Mouse (Mus musculus) intestine, embryonic 14.5 days (tissue): ENCODE results near the gene Wipf1. TPM values are rescaled to one million over a fixed set of nuclear protein-coding genes. Genes with fewer than 3 reads are reported as not detected.
A peak's percentile ranks its signal among the peaks of the same experiment; 100 is the strongest.

Experiments used
- ATAC-seq: fragments of 200-750 bp; cut with Nextera tagmentation; replicated peaks from 2 replicates; pipeline ENCODE4 v1.8.0; 2017; ENCODE audit warnings: low read depth, moderate number of reproducible peaks, moderate TSS enrichment, moderate library complexity; ENCODE audit not compliant: low FRiP score, low TSS enrichment
- DNase-seq: peaks from one replicate; pipeline ENCODE4 v3.0.0-alpha.2; 2018; ENCODE audit warnings: low spot score
- H3K27ac ChIP-seq: fragments of 300-500 bp; sonication (generic); 2 replicates; pipeline ENCODE4 v1.5.1; 2014; ENCODE audit warnings: low read depth, mild to moderate bottlenecking, control low read depth
- H3K27me3 ChIP-seq: fragments of 300-500 bp; sonication (generic); replicated peaks from 2 replicates; pipeline ENCODE4 v1.6.1; 2014; ENCODE audit warnings: low read length, control low read depth; ENCODE audit not compliant: control insufficient read depth, insufficient read depth
- H3K36me3 ChIP-seq: fragments of 300-500 bp; sonication (generic); 2 replicates; pipeline ENCODE4 v1.6.1; 2014; ENCODE audit warnings: low read length, control low read depth; ENCODE audit not compliant: control insufficient read depth, insufficient read depth
- H3K4me1 ChIP-seq: fragments of 300-500 bp; sonication (generic); replicated peaks from 2 replicates; pipeline ENCODE4 v1.6.1; 2014; ENCODE audit warnings: low read length, control low read depth, mixed read lengths; ENCODE audit not compliant: control insufficient read depth, insufficient read depth
- H3K4me2 ChIP-seq: fragments of 300-500 bp; sonication (generic); 2 replicates; pipeline ENCODE4 v1.6.1; 2014; ENCODE audit warnings: low read length
- H3K4me3 ChIP-seq: fragments of 300-500 bp; sonication (generic); 2 replicates; pipeline ENCODE4 v1.5.1; 2014; ENCODE audit warnings: low read depth, low read length, control low read depth, mixed read lengths
- H3K9ac ChIP-seq: fragments of 300-500 bp; sonication (generic); 2 replicates; pipeline ENCODE4 v1.6.1; 2014; ENCODE audit warnings: mild to moderate bottlenecking, low read length
- H3K9me3 ChIP-seq: fragments of 300-500 bp; sonication (generic); 2 replicates; pipeline ENCODE4 v1.6.1; 2016; ENCODE audit warnings: low read length, control low read depth; ENCODE audit not compliant: control insufficient read depth
- WGBS: fragments of 180-500 bp; shearing (Covaris S2); extraction: QIAGEN DNeasy Blood & Tissue Kit; methylation state at CpG from one replicate; pipeline ENCODE4 v1.1.7; 2014; 5-methylcytosine and 5-hydroxymethylcytosine counted together
- polyA plus RNA-seq: library from polyadenylated mRNA; unstranded; fragments of >200 nt; fragmentation: Nextera tagmentation; extraction: Ambion mirVana; gene quantifications from 2 replicates; pipeline ENCODE4 v1.2.1, GENCODE M21; 2014

Wipf1 gene
- polyA plus RNA-seq, 1 experiment from 2014 or later = 13.6 TPM

DNA sequence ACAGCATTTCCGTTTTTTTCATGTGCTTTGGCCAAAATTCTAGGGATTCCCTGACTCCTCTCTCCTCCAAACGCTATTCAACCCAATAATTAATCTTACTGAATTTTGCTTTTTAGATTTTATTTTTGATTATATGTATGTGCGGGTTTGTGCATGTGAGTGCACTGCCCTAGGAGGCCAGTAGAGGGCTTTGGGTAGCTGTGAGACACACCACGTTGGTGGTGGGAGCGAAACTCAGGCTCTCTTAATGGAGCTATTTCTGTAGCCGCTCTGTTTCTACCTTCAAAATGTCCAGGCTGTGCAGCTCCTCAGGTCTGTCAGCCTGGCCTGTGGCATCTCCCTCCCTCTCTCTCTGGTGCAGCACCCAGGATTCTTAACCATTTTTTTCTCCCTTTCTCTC lies 50.7 kb downstream of the Wipf1 start:
- no peak overlapping the region for H3K9ac ChIP-seq
- H3K4me2 ChIP-seq = no peak overlapping the region
- peaks cover 12% of the 10 kb centered on the region; the same call in 1 of the 2 replicates for H3K4me1 ChIP-seq
- H3K4me3 ChIP-seq = no peak overlapping the region
- H3K36me3 ChIP-seq = no peaks in the 10 kb centered on the region
- WGBS = 97% methylated on average over 6 of the region's 6 CpGs
- no peaks in the 10 kb centered on the region for H3K27me3 ChIP-seq
- ATAC-seq (no peak), DNase-seq (no peak)
- peaks cover 3% of the 10 kb centered on the region for H3K9me3 ChIP-seq
- H3K27ac ChIP-seq = no peak overlapping the region

DNA sequence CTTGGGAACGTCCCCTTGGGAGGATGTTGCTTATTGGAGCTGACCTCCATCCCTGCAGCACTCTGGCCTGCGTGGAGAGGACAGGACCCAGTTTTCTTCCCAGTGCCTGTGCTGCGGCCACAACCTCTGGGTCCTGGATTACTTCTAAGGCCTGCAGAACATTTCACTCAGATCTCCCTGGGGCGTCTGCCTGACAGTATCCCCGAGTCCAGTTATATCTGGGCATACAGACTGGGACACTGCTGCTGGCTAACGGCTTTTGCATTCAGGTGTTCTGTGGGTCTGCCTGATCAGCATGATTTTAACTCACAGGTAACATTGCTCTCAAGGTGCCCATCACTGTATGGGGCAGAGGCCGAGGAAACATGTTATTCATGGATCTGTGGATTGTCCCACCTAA lies 52.0 kb downstream of the Wipf1 start:
- Histone ChIP-seq H3K27me3 (no peaks in the 10 kb centered on the region), H3K9ac (no peak overlapping the region), H3K27ac (no peak overlapping the region), H3K9me3 (peaks cover 3% of the 10 kb centered on the region), H3K4me2 (no peak overlapping the region), H3K36me3 (no peaks in the 10 kb centered on the region), H3K4me1 (peaks cover 12% of the 10 kb centered on the region; the same call in 1 of the 2 replicates), H3K4me3 (no peak overlapping the region)
- DNase-seq (no peak), ATAC-seq (no peak)
- WGBS = 68% methylated on average over 7 of the region's 7 CpGs

DNA sequence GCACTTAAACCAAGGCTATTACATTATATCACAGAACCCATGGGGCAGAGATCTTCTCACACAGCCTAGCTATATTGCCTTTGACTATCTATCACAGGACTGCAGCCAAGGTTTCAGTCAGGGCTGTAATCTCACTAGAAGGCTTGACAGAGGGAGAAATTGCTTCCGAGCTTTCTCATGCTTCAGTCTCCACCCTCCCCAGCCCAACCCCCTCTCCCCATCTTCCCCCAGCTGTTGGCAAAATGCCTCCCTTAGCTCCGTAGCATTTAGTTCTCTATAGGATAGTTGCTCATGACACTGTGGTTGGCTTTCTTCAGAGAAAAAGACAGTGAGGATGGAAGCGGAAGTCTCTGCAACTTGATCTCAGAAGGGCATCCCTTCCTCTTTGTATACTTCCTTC lies 54.0 kb downstream of the Wipf1 start:
- Histone ChIP-seq H3K4me1 (peaks cover 12% of the 10 kb centered on the region; the same call in 1 of the 2 replicates), H3K27ac (0 out of 2 replicates have a peak overlapping the region, but pooled peaks have one; percentile 11), H3K9me3 (peaks cover 8% of the 10 kb centered on the region), H3K36me3 (no peaks in the 10 kb centered on the region), H3K27me3 (no peaks in the 10 kb centered on the region), H3K4me3 (no peak overlapping the region), H3K4me2 (no peak overlapping the region), H3K9ac (no peak overlapping the region)
- DNase-seq (no peak), ATAC-seq (no peak)
- 36% methylated on average over 3 of the region's 3 CpGs for WGBS

DNA sequence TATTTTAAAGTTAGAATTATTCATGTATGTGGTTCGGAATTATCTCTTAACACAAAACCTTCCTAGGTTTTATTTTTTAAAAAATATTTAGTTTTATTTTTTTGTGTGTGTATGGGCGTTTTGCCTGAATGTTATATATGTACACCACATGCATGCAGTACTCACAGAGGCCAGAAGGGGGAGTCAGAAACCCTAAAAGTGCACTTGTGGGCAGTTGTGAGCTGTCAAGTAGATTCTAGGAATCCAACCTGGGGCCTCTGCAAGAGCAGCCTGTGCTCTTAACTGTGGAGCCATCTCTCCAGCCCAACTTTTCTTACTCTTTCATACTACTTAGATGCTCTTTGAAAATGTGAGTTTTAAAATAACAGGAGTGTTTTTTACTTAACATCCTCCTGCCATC lies 57.4 kb downstream of the Wipf1 start:
- no peak for DNase-seq
- H3K4me2 ChIP-seq = no peak overlapping the region
- no peak overlapping the region for H3K4me3 ChIP-seq
- no peak for ATAC-seq
- H3K36me3 ChIP-seq = no peaks in the 10 kb centered on the region
- no peaks in the 10 kb centered on the region for H3K27me3 ChIP-seq
- H3K9me3 ChIP-seq = 0 out of 2 replicates have a peak, but pooled peaks cover 4% of the 10 kb centered on the region
- no peak overlapping the region for H3K9ac ChIP-seq
- H3K27ac ChIP-seq = no peak overlapping the region
- peaks cover 12% of the 10 kb centered on the region; the same call in 1 of the 2 replicates for H3K4me1 ChIP-seq
- 94% methylated on average over 2 of the region's 2 CpGs for WGBS

DNA sequence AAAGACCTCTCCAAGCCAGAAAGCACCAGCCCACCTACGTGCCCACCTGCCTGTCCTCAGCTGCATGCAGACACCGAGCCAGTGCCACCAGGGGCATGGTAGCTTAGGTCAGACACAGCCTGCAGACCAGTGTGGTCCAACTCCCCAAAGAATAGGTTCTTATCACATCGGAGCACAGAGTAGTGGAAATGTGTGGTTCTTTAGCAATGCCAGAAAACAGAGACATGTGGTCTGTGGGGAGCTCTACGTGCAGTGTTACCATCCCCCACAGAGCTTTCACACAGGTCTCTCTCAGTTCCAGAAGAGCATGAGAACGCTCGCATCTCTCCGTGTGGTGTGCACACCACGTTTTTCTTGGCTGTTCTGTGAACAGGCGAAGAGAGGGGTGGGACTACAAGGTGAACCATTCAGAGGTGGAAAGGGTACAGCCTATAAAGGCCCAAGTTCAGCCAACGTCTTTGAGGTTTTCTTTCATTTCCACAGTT lies 59.3 kb downstream of the Wipf1 start:
- ATAC-seq (no peak), DNase-seq (no peak)
- Histone ChIP-seq H3K27me3 (no peaks in the 10 kb centered on the region), H3K9ac (no peak overlapping the region), H3K4me2 (no peak overlapping the region), H3K36me3 (no peaks in the 10 kb centered on the region), H3K27ac (no peak overlapping the region), H3K9me3 (0 out of 2 replicates have a peak, but pooled peaks cover 4% of the 10 kb centered on the region), H3K4me3 (no peak overlapping the region), H3K4me1 (0 out of 2 replicates have a peak, but pooled peaks cover 4% of the 10 kb centered on the region)
- WGBS = 81% methylated on average over 10 of the region's 10 CpGs

DNA sequence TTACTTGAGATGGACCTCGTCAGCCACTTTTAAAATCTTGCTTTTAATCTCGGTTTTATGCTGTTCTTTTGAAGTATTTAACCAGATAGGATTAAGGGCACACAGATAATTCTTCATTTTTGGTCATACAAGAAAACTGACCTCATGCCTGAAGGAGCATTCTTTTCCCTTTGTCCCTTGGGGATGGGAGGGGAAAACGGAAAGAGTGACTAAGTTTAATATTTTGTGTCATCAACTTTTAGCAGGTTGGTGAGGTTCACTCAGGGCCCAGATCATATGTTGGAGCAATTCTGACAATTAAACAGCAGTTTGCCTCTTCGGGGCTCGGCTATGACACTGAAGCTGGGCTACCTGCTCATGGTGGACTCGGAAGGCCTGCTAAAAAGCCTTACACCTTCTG lies 60.0 kb downstream of the Wipf1 start:
- Histone ChIP-seq H3K4me2 (no peak overlapping the region), H3K9ac (no peak overlapping the region), H3K9me3 (0 out of 2 replicates have a peak, but pooled peaks cover 4% of the 10 kb centered on the region), H3K27me3 (no peaks in the 10 kb centered on the region), H3K36me3 (no peaks in the 10 kb centered on the region), H3K4me3 (no peak overlapping the region), H3K4me1 (no peaks in the 10 kb centered on the region), H3K27ac (no peak overlapping the region)
- no peak for ATAC-seq
- no peak for DNase-seq
- WGBS = 87% methylated on average over 6 of the region's 6 CpGs

DNA sequence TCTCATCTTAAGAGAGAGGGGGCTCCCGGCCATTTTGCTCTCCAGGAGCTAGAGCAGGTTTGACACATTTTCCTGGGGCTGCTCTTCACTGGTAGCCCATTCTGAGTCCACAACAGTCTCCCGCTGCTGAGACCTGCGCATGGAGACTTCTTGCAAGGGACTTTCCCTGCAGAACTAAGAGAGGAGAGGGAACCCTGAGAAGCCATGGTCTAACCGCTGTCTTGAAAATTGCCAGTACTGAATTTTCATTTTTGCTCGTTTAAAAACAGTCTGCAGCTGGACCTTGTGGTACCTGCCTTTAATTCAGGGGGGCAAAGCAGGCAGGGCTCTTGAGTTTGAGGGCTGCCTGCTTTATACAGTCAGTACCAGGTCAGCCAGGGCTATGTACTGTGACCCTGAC lies 60.5 kb downstream of the Wipf1 start:
- H3K36me3 ChIP-seq = no peaks in the 10 kb centered on the region
- no peak overlapping the region for H3K27ac ChIP-seq
- 0 out of 2 replicates have a peak, but pooled peaks cover 4% of the 10 kb centered on the region for H3K9me3 ChIP-seq
- H3K9ac ChIP-seq = no peak overlapping the region
- no peak overlapping the region for H3K4me3 ChIP-seq
- DNase-seq (no peak), ATAC-seq (no peak)
- H3K4me2 ChIP-seq = no peak overlapping the region
- WGBS = 88% methylated on average over 5 of the region's 5 CpGs
- H3K4me1 ChIP-seq = peaks cover 5% of the 10 kb centered on the region; the same call in 1 of the 2 replicates
- H3K27me3 ChIP-seq = no peaks in the 10 kb centered on the region

DNA sequence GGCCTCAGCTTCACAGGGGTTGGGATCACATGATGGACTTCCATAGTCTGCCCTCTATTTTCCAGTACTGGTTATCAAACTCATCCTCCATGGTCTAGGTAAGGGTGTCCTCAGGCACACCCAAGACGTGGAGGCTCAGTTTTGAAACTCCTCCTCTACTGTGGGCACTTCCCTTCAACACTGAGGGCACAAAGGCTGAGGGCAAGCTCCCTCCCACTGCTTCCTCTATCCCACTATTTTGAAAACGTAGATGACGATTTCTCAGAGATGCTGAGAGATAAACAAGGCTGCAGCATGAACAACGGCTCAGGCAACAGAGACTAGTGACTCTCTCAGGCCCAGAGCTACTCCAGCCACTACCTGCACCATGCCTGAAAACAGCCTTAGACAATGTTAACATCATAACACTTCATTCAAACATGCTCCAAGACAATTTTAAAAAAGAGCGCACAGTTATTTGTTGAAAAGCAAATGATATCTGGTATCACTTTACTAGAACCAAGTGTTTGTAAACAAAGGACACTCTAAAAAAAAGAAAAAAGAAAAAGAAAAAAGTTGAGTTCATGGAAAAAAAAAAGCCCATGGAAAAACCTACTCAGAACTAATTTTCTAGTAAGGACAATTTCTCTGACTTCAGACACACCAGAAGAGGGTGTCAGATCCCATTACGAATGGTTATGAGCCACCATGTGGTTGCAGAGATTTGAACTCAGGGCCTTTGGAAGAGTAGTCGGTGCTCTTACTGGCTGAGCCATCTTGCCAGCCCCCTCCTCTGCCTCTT lies 62.3 kb downstream of the Wipf1 start:
- 78% methylated on average over 7 of the region's 7 CpGs for WGBS
- H3K9me3 ChIP-seq = 0 out of 2 replicates have a peak, but pooled peaks cover 2% of the 10 kb centered on the region
- peaks cover 11% of the 10 kb centered on the region; the same call in 1 of the 2 replicates for H3K4me1 ChIP-seq
- no peak overlapping the region for H3K27ac ChIP-seq
- no peak overlapping the region for H3K4me3 ChIP-seq
- H3K36me3 ChIP-seq = no peaks in the 10 kb centered on the region
- no peaks in the 10 kb centered on the region for H3K27me3 ChIP-seq
- H3K4me2 ChIP-seq = no peak overlapping the region
- ATAC-seq (no peak), DNase-seq (no peak)
- no peak overlapping the region for H3K9ac ChIP-seq
